ENCODE assay signal across 9 mouse cellular contexts in genomic region chr17:55969966-55970891, GRCm38 (mm10). TPM values are rescaled to one million over a fixed set of nuclear protein-coding genes. Genes with fewer than 3 reads are reported as not detected.
DNase-seq lines count a peak whose midpoint lies in the region; ATAC-seq and TF ChIP-seq lines count a peak whose summit lies in the region.
"Had no signal": no experiment of that assay in that cellular context is flagged by ENCODE, and none has a peak within 500 bp of the region (broad histone marks: within the 10 kb centered on the region; RNA-seq: fewer than 3 reads in every experiment).

Shd (plus strand) TSS chr17:55970467.

- no peaks in the 10 kb centered on the region for H3K9me3 ChIP-seq in embryonic facial prominence, embryonic 14.5 days (ENCODE audit: control insufficient read depth, low read length)
- H3K9me3 ChIP-seq in hindbrain, embryonic 15.5 days: no peaks in the 10 kb centered on the region
- no peaks in the 10 kb centered on the region for H3K9me3 ChIP-seq in liver, embryonic 11.5 days (ENCODE audit: control insufficient read depth, low read length)

- peak within 1 kb of the TSS; percentile 76 for H3K9ac ChIP-seq in embryonic facial prominence, embryonic 14.5 days (ENCODE audit: low read depth, low read length)
- H3K9ac ChIP-seq in hindbrain, embryonic 15.5 days: peak within 1 kb of the TSS; percentile 80
- no peak within 1 kb of the TSS; the same call in 1 of the 2 replicates for H3K9ac ChIP-seq in liver, embryonic 11.5 days (ENCODE audit: low read depth, low read length)

- WGBS in embryonic facial prominence, embryonic 14.5 days: 16% methylated on average over 29 of the region's 55 CpGs
- 7% methylated on average over 49 of the region's 55 CpGs for WGBS in hindbrain, embryonic 15.5 days
- 8% methylated on average over 55 of the region's 55 CpGs for WGBS in liver, embryonic 11.5 days
- 9% methylated on average over 54 of the region's 55 CpGs for WGBS in olfactory bulb, adult 2 months

- H3K4me1 ChIP-seq in embryonic facial prominence, embryonic 14.5 days (ENCODE audit: control insufficient read depth, insufficient read depth, low read length): peaks cover 12% of the 10 kb centered on the region
- H3K4me1 ChIP-seq in hindbrain, embryonic 15.5 days (replicated peaks): peaks cover 45% of the 10 kb centered on the region
- H3K4me1 ChIP-seq in liver, embryonic 11.5 days (replicated peaks; ENCODE audit: control insufficient read depth, insufficient read depth, low read length): no peaks in the 10 kb centered on the region
- H3K4me1 ChIP-seq in olfactory bulb, adult 2 months (ENCODE audit: control insufficient read depth, insufficient read depth, low read length): peaks cover 18% of the 10 kb centered on the region

- DNase-seq in cerebellum, adult 9-10 months: no peak
- peak; percentile 43 for DNase-seq in Muller cell, postnatal 12 days (ENCODE audit: inconsistent ontology term)
- peak; percentile 39 for DNase-seq in embryonic facial prominence, embryonic 14.5 days (ENCODE audit: low spot score)
- DNase-seq in liver, embryonic 11.5 days (ENCODE audit: low spot score): no peak
- no peak for DNase-seq in spleen, adult 18-20 months

- H3K27me3 ChIP-seq in embryonic facial prominence, embryonic 14.5 days (replicated peaks; ENCODE audit: control insufficient read depth, insufficient read depth, low read length): peaks cover 10% of the 10 kb centered on the region; the same call in 1 of the 2 replicates
- H3K27me3 ChIP-seq in hindbrain, embryonic 15.5 days: no peaks in the 10 kb centered on the region
- peaks cover 41% of the 10 kb centered on the region for H3K27me3 ChIP-seq in liver, embryonic 11.5 days (replicated peaks; ENCODE audit: control insufficient read depth, insufficient read depth, low read length)

- peak within 1 kb of the TSS; percentile 74 for H3K4me2 ChIP-seq in embryonic facial prominence, embryonic 14.5 days (ENCODE audit: low read depth, low read length)
- H3K4me2 ChIP-seq in hindbrain, embryonic 15.5 days: peak within 1 kb of the TSS; percentile 73
- H3K4me2 ChIP-seq in liver, embryonic 11.5 days: peak within 1 kb of the TSS; percentile 75

- ATAC-seq in cerebellum, adult (ENCODE audit: insufficient number of reproducible peaks, low FRiP score, low TSS enrichment): 0 out of 2 replicates have a peak, but pooled peaks have one; percentile 36
- peak; percentile 64 for ATAC-seq in embryonic facial prominence, embryonic 14.5 days (ENCODE audit: low read depth)
- peak; percentile 49 for ATAC-seq in hindbrain, embryonic 15.5 days (ENCODE audit: low FRiP score, low read depth)
- ATAC-seq in liver, embryonic 11.5 days (replicated peaks; ENCODE audit: low FRiP score): 0 out of 2 replicates have a peak, but pooled peaks have one; percentile 11

- peak within 1 kb of the TSS; percentile 50 for H3K4me3 ChIP-seq in embryonic facial prominence, embryonic 14.5 days (ENCODE audit: low read depth, low read length)
- peak within 1 kb of the TSS; percentile 65 for H3K4me3 ChIP-seq in hindbrain, embryonic 15.5 days
- peak within 1 kb of the TSS; percentile 45 for H3K4me3 ChIP-seq in liver, embryonic 11.5 days (ENCODE audit: low read depth, low read length)
- H3K4me3 ChIP-seq in olfactory bulb, adult 2 months (ENCODE audit: insufficient read depth, low read depth, low read length): peak within 1 kb of the TSS; percentile 51

- no peak for TF ChIP-seq CTCF in olfactory bulb, adult 2 months (IDR thresholded peaks at IDR 0.05; ENCODE audit: insufficient read depth, low read depth, low read length)

- TF ChIP-seq POLR2A in olfactory bulb, adult 2 months (IDR thresholded peaks at IDR 0.05; ENCODE audit: insufficient read depth, low read depth, low read length): no peak

- peaks cover 34% of the 10 kb centered on the region for H3K36me3 ChIP-seq in embryonic facial prominence, embryonic 14.5 days (ENCODE audit: control insufficient read depth, insufficient read depth, low read length)
- peaks cover 9% of the 10 kb centered on the region for H3K36me3 ChIP-seq in hindbrain, embryonic 15.5 days
- peaks cover 19% of the 10 kb centered on the region; the same call in 1 of the 2 replicates for H3K36me3 ChIP-seq in liver, embryonic 11.5 days (ENCODE audit: control insufficient read depth, insufficient read depth, low read length)

- no peak within 1 kb of the TSS for H3K27ac ChIP-seq in embryonic facial prominence, embryonic 14.5 days (replicated peaks; ENCODE audit: low read depth, low read length)
- H3K27ac ChIP-seq in hindbrain, embryonic 15.5 days (replicated peaks): peak within 1 kb of the TSS; percentile 85
- no peak within 1 kb of the TSS for H3K27ac ChIP-seq in liver, embryonic 11.5 days (ENCODE audit: low read depth, low read length)
- no peak within 1 kb of the TSS for H3K27ac ChIP-seq in olfactory bulb, adult 2 months (ENCODE audit: insufficient read depth, low read depth, low read length)

RNA-seq across cellular contexts. Expression of gene Shd, which starts in this region (rescaled TPM):
- 11.0 and 18.9 TPM in 2 replicates for polyA plus RNA-seq in embryonic facial prominence, embryonic 14.5 days (2014; fragmentation: Nextera tagmentation; extraction: Ambion mirVana)
- polyA plus RNA-seq in hindbrain, embryonic 15.5 days (2015; fragmentation: Nextera tagmentation; extraction: Ambion mirVana): 174 and 179 TPM in 2 replicates
- polyA plus RNA-seq in liver, embryonic 11.5 days (2014; fragmentation: Nextera tagmentation; extraction: Ambion mirVana): 2.4 and 2.5 TPM in 2 replicates
- not detected in 2 replicates for polyA plus RNA-seq in olfactory bulb, adult 2 months (2012; ENCODE audit: insufficient read depth, insufficient read length, low replicate concordance, missing spikeins)
- polyA plus RNA-seq: C2C12 had no signal

Comparison
In these comparisons a context has a peak if more than half of its experiments do, and no peak if none do; other contexts are left out.
1. ATAC-seq: peak in every context shown above with its lines; median percentile 64 in embryonic facial prominence, embryonic 14.5 days; 49 in hindbrain, embryonic 15.5 days; 36 in cerebellum, adult; 11 in liver, embryonic 11.5 days.
2. DNase-seq: peak in Muller cell, postnatal 12 days (single experiment) and embryonic facial prominence, embryonic 14.5 days (single experiment); none in cerebellum, adult 9-10 months (single experiment), liver, embryonic 11.5 days (single experiment) and spleen, adult 18-20 months (0 of 2).
3. Peak in every context shown above with its lines, with median percentiles within 50 percentile points of each other: H3K4me2 ChIP-seq and H3K4me3 ChIP-seq.